Mouse (Mus musculus) frontal cortex, postnatal 36 days (tissue): ENCODE measurements around the gene Myo1f.
"Not testable (repeated sequence)": the region's sequence is repeated elsewhere in the genome, so short reads cannot be mapped to it uniquely, and the experiment has no call there.

Source experiments
- DNase-seq, 2 experiments: peaks; one replicate each; pipeline ENCODE4 v3.0.0; 2022; ENCODE audit warnings: low spot score in 2 of 2

The Myo1f gene

GRCm38 (mm10) chr17:33584061-33584460 is 28.6 kb downstream of the Myo1f start:
- no peak for DNase-seq

GRCm38 (mm10) chr17:33586011-33586410 is 30.5 kb downstream of the Myo1f start:
- DNase-seq: no peak

- no peak for DNase-seq
These were observed 41.8 kb downstream of the Myo1f start for GRCm38 (mm10) chr17:33597271-33597670.

GRCm38 (mm10) chr17:33598506-33598905 is 43.0 kb downstream of the Myo1f start:
- DNase-seq: no peak

- DNase-seq: no peak
These were observed 44.4 kb downstream of the Myo1f start for GRCm38 (mm10) chr17:33599836-33600475.

GRCm38 (mm10) chr17:33600831-33601230 is 45.3 kb downstream of the Myo1f start:
- no peak for DNase-seq

GRCm38 (mm10) chr17:33601947-33602346 is 46.4 kb downstream of the Myo1f start:
- no peak for DNase-seq

- DNase-seq: no peak
These were observed 51.8 kb downstream of the Myo1f start for GRCm38 (mm10) chr17:33607273-33607672.

- no peak for DNase-seq
These were observed 55.0 kb downstream of the Myo1f start for GRCm38 (mm10) chr17:33610548-33610947.

- not testable (repeated sequence) for DNase-seq
These were observed 58.2 kb downstream of the Myo1f start for GRCm38 (mm10) chr17:33613726-33614125.

- DNase-seq: no peak
These were observed 71.8 kb downstream of the Myo1f start for GRCm38 (mm10) chr17:33627281-33627680.

GRCm38 (mm10) chr17:33628621-33629486 is 73.3 kb downstream of the Myo1f start, which contains the start of gene Zfp414:
TSS of gene Zfp414 (plus strand) at chr17:33629090.
- peak; percentile 90 to 91 for DNase-seq

GRCm38 (mm10) chr17:33629487-33630125 is 74.1 kb downstream of the Myo1f start:
- DNase-seq: no peak

GRCm38 (mm10) chr17:33630171-33630895 is 74.8 kb downstream of the Myo1f start:
- no peak for DNase-seq

- no peak for DNase-seq
These were observed 75.7 kb downstream of the Myo1f start for GRCm38 (mm10) chr17:33631236-33631635.

GRCm38 (mm10) chr17:33631796-33632195 is 76.3 kb downstream of the Myo1f start:
- no peak for DNase-seq

- DNase-seq: peak; percentile 39 to 77
These were observed 81.5 kb downstream of the Myo1f start for GRCm38 (mm10) chr17:33637038-33637437.

- DNase-seq: no peak
These were observed 82.2 kb downstream of the Myo1f start, which contains the start of gene Pram1 for GRCm38 (mm10) chr17:33637516-33638276. TSS of gene Pram1 (plus strand) at chr17:33638056.

GRCm38 (mm10) chr17:33639743-33640142 is 84.2 kb downstream of the Myo1f start:
- DNase-seq: no peak

GRCm38 (mm10) chr17:33644068-33644467 is 88.6 kb downstream of the Myo1f start:
- DNase-seq: no peak

- no peak for DNase-seq
These were observed 89.6 kb downstream of the Myo1f start for GRCm38 (mm10) chr17:33645073-33645472.
